Mouse (Mus musculus) kidney, postnatal 0 days (tissue): ENCODE measurements at regions not wholly inside any gene's neighbourhood (a gene's known extent, or its start where the extent isn't known, plus 50 kb on each side); places are given as distances from the start of the nearest gene placed in this dataset.
"Not testable (repeated sequence)": the region's sequence is repeated elsewhere in the genome, so short reads cannot be mapped to it uniquely, and the experiment has no call there.

ENCODE experiments used
- ATAC-seq: fragments of 200-750 bp; cut with Nextera tagmentation; replicated peaks from 2 replicates; pipeline ENCODE4 v1.8.0; 2017; ENCODE audit warnings: low read depth, moderate number of reproducible peaks, moderate TSS enrichment, moderate library complexity; ENCODE audit not compliant: low FRiP score
- DNase-seq: peaks from one replicate; pipeline ENCODE4 v3.0.0-alpha.2; 2016; ENCODE audit warnings: low spot score
- H3K27ac ChIP-seq: fragments of 300-500 bp; sonication (generic); 2 replicates; pipeline ENCODE4 v1.5.1; 2014; ENCODE audit warnings: mild to moderate bottlenecking
- H3K27me3 ChIP-seq: fragments of 300-500 bp; sonication (generic); 2 replicates; pipeline ENCODE4 v1.6.1; 2014; ENCODE audit warnings: low read length, mixed read lengths; ENCODE audit not compliant: insufficient read depth
- H3K36me3 ChIP-seq: fragments of 300-500 bp; sonication (generic); 2 replicates; pipeline ENCODE4 v1.6.1; 2014; ENCODE audit warnings: low read length, mixed read lengths; ENCODE audit not compliant: insufficient read depth
- H3K4me1 ChIP-seq: fragments of 300-500 bp; sonication (generic); replicated peaks from 2 replicates; pipeline ENCODE4 v1.6.1; 2014; ENCODE audit warnings: antibody characterized with exemption, low read length, mixed read lengths; ENCODE audit not compliant: insufficient read depth
- H3K4me2 ChIP-seq: fragments of 300-500 bp; sonication (generic); 2 replicates; pipeline ENCODE4 v1.6.1; 2014; ENCODE audit warnings: mild to moderate bottlenecking, low read length, moderate library complexity, mixed read lengths
- H3K4me3 ChIP-seq: fragments of 300-500 bp; sonication (generic); replicated peaks from 2 replicates; pipeline ENCODE4 v1.5.1; 2014; ENCODE audit warnings: low read depth, low read length
- H3K9ac ChIP-seq: fragments of 300-500 bp; sonication (generic); 2 replicates; pipeline ENCODE4 v1.6.1; 2014; ENCODE audit warnings: low read depth, low read length
- H3K9me3 ChIP-seq: fragments of 300-500 bp; sonication (generic); replicated peaks from 2 replicates; pipeline ENCODE4 v1.6.1; 2016; ENCODE audit warnings: low read length, inconsistent platforms, mixed read lengths
- CTCF ChIP-seq: IDR thresholded peaks from 2 replicates; pipeline ENCODE4 v1.5.1; 2016; ENCODE audit warnings: antibody characterized with exemption, low read depth, mild to moderate bottlenecking, moderate library complexity
- WGBS: fragments of 180-500 bp; shearing (Covaris S2); extraction: QIAGEN DNeasy Blood & Tissue Kit; methylation state at CpG from one replicate; pipeline ENCODE4 v1.1.7; 2014; 5-methylcytosine and 5-hydroxymethylcytosine counted together

DNA sequence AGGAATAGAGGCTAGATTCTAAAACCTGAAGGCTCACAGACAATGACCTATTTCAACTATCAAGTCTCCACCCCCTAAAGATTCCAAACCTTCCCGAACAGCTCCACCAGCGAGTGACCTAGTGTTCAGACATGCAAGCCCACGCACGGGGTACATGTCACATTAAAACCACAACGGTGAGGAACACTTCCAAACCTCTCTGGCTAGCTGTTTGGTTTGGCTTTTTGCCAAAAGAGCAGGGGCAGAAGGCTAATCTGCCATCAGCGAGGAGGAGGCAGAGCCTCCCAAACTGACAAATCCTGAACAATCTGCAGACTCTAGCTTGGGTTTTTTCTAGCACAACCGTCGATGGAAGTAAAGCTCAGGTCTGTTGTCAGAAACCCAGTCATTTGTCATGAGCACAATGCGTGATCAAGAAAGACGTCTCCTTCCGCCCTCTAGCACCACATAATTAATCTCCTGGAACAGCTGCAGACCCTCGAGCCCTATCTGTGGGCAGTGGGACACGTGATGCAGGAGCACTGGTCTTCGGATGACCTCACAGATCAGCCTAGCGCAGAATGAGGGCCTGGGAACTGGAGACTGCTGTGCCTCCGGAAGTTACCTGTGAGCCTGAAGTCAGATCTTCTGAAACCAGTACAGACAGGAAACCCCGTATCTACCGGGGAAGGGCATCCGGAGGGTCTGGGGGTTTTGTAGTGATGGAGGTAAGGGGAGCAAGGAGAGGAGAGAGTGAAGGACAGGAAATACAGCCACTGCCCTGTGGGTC, 178.3 kb upstream of the Hs6st1 start:
- Histone ChIP-seq H3K36me3 (no peaks in the 10 kb centered on the region), H3K9ac (no peak overlapping the region), H3K4me3 (no peak overlapping the region), H3K27ac (no peak overlapping the region), H3K27me3 (no peaks in the 10 kb centered on the region), H3K9me3 (no peaks in the 10 kb centered on the region), H3K4me2 (no peak overlapping the region), H3K4me1 (no peaks in the 10 kb centered on the region; the same call in 1 of the 2 replicates)
- peak; percentile 15 for DNase-seq
- 35% methylated on average over 19 of the region's 19 CpGs for WGBS
- ATAC-seq = peak; percentile 29; the same call in 1 of the 2 replicates
- TF ChIP-seq CTCF = no peak

GRCm38 (mm10) chr1:35890500-35890900, 177.7 kb upstream of the Hs6st1 start:
- Histone ChIP-seq H3K27ac (no peak overlapping the region), H3K4me2 (no peak overlapping the region), H3K9me3 (0 out of 2 replicates have a peak, but pooled peaks cover 3% of the 10 kb centered on the region), H3K4me1 (no peaks in the 10 kb centered on the region; the same call in 1 of the 2 replicates), H3K4me3 (no peak overlapping the region), H3K9ac (no peak overlapping the region), H3K36me3 (no peaks in the 10 kb centered on the region), H3K27me3 (no peaks in the 10 kb centered on the region)
- no peak for TF ChIP-seq CTCF
- DNase-seq = no peak
- 61% methylated on average over 15 of the region's 15 CpGs for WGBS
- ATAC-seq = no peak

DNA sequence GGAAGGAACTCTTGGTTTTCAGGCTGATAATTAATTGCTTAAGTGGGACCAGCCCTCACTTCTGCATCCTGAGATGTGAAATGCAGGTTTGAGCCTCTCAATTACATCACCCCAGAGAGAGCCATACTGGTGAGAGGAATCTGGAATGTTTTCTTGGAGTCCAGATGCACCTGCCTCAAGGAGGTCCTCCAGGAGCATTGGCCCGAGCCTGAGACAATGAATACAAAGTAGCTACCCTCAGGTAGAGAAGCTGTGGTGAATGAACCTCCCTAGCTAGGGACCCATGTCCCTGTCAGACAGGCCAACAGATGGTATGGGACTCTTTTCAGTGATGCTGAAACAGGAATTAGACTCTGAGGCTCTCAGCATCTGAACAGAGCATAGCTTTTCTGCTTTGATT, 168.7 kb upstream of the Hs6st1 start:
- Histone ChIP-seq H3K4me2 (no peak overlapping the region), H3K27me3 (no peaks in the 10 kb centered on the region), H3K9me3 (0 out of 2 replicates have a peak, but pooled peaks cover 3% of the 10 kb centered on the region), H3K36me3 (no peaks in the 10 kb centered on the region), H3K4me3 (no peak overlapping the region), H3K27ac (no peak overlapping the region), H3K9ac (no peak overlapping the region), H3K4me1 (no peaks in the 10 kb centered on the region)
- no peak for ATAC-seq
- DNase-seq = no peak
- no peak for TF ChIP-seq CTCF
- 88% methylated on average over 1 of the region's 1 CpGs for WGBS

GRCm38 (mm10) chr1:35904001-35904547, 164.1 kb upstream of the Hs6st1 start:
- Histone ChIP-seq H3K4me2 (no peak overlapping the region), H3K27ac (no peak overlapping the region), H3K9me3 (no peaks in the 10 kb centered on the region), H3K36me3 (no peaks in the 10 kb centered on the region), H3K9ac (no peak overlapping the region), H3K4me3 (no peak overlapping the region), H3K27me3 (no peaks in the 10 kb centered on the region), H3K4me1 (no peaks in the 10 kb centered on the region)
- no peak for TF ChIP-seq CTCF
- 88% methylated on average over 9 of the region's 9 CpGs for WGBS
- peak; percentile 54; the same call in 1 of the 2 replicates for ATAC-seq
- no peak for DNase-seq

GRCm38 (mm10) chr1:35913551-35913950, 154.6 kb upstream of the Hs6st1 start:
- H3K9ac ChIP-seq = no peak overlapping the region
- H3K4me1 ChIP-seq = no peaks in the 10 kb centered on the region
- H3K4me2 ChIP-seq = no peak overlapping the region
- H3K36me3 ChIP-seq = no peaks in the 10 kb centered on the region
- 76% methylated on average over 4 of the region's 4 CpGs for WGBS
- H3K27ac ChIP-seq = no peak overlapping the region
- ATAC-seq (no peak), DNase-seq (no peak)
- H3K27me3 ChIP-seq = no peaks in the 10 kb centered on the region
- TF ChIP-seq CTCF = no peak
- H3K4me3 ChIP-seq = no peak overlapping the region
- H3K9me3 ChIP-seq = no peaks in the 10 kb centered on the region

DNA sequence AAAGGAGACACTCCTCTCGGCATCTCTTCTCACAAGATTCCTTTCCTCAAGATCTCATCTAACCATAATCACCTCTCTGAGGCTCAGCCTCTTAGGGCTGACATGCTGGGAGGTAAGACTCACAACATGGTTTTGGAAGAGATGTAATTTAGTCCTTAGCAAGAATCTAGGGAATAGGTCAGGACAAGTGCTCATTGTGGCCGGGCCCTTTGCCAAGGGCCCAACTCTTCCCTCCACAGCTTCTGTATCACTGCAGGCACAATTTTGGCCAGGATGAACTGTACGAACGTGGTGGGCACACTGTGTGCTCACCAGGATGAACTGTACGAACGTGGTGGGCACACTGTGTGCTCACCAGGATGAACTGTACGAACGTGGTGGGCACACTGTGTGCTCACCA, 154.0 kb upstream of the Hs6st1 start:
- not testable (repeated sequence) for H3K4me1 ChIP-seq, ATAC-seq, H3K27me3 ChIP-seq, H3K4me2 ChIP-seq, H3K9me3 ChIP-seq, H3K9ac ChIP-seq, DNase-seq, H3K4me3 ChIP-seq, H3K27ac ChIP-seq, H3K36me3 ChIP-seq
- WGBS = 92% methylated on average over 8 of the region's 8 CpGs
